Mouse (Mus musculus): ENCODE measurements at regions not wholly inside any gene's neighbourhood (a gene's known extent, or its start where the extent isn't known, plus 50 kb on each side); places are given as distances from the start of the nearest gene placed in this dataset.
"Not testable (repeated sequence)": the region's sequence is repeated elsewhere in the genome, so short reads cannot be mapped to it uniquely, and the experiment has no call there.

DNA sequence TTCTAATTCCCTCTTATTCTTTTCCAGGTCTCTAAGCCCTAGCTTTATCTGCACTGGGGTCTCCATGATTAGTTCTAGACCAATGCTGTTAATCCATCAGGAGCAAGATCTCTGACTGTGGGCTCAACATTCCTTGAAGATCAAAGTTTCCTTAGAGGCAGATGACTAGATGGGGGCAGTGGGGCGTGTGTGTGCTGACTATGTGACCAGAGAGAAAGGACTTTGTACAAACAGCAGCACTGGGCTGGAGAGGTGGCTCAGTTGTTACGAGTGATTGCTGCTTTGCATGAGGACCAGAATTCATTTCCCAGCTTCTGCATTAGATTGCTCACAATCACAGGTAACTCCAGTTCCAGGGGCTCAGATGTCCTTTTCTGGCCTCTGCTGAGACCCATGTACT is 250.1 kb upstream of the Zfp930 start:
- DNase-seq: peak; percentile 28

DNA sequence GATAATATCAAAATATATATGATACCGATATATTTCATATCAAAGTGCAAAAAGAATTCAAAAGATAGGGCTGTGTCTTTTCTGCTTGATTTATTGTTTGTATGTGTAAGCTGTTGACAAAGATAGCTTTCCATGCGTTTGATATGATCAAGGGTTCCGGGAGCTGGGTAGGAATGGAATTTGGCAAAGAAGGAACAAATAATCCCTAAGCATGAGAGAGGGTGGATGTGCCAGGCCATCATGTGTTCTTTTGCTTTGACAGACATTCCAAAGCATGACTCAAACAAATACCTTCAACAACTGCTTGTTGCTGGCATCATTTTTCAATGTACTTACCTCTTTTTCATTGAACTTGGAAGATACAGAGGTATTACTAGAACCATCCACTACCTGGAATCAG is 246.9 kb upstream of the Zfp930 start:
- DNase-seq: no peak

DNA sequence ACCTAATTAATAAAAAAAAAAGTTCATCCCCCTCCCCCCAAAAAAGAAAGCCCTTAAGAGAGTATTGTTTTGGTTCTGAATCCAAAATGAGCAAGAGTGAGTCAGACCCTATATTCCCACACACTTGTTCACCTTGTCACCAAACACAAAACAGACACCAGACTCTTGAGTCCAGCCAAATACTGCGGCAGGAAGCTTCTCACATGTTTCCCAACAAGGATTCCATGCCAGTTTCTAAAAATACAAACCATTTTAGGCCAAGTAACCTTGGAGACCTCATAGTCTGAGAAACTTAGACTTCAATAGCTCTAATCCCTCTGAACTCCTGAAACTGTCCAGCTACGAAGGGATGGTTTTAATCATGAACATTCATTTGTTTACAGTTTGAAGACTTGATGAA is 233.1 kb upstream of the Zfp930 start:
- DNase-seq: no peak

DNA sequence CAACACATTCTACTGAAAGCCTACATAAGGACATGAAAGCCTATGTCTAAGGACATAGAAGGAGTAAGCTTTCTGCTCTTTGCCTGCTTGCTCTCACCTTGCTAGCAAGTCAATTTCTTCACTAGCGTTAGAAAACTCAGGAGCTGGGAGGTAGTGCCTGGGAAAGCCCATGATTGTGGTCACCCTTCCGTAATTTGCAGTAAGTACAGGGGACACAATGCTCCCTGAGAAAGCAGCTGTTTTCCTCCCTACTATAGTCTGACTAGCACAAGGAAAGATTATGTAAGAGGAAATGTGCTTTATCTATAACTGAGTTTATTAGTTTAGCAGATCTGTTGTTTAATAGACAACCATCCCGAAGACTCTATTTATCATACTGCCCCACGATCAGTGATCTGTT is 231.7 kb upstream of the Zfp930 start:
- no peak for DNase-seq

DNA sequence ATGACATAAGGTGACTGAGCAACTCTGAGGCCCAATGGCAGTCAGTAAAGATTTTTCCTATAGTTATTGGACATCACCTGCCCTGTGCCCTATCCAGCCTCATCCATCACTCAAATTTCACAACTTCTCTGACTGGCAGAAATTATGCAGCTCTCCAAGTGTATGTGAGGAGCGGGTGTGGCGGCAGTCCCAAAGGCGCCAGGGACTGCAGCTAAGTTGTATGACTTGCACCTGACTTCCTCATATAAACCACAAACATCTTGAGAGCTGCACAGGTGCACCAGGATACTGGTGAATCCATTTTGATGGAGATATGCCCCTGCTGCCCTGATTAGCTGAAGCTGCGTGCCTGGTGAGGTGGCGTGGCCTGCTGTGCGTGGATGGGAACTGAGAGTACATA is 225.7 kb upstream of the Zfp930 start:
- not testable (repeated sequence) for DNase-seq

DNA sequence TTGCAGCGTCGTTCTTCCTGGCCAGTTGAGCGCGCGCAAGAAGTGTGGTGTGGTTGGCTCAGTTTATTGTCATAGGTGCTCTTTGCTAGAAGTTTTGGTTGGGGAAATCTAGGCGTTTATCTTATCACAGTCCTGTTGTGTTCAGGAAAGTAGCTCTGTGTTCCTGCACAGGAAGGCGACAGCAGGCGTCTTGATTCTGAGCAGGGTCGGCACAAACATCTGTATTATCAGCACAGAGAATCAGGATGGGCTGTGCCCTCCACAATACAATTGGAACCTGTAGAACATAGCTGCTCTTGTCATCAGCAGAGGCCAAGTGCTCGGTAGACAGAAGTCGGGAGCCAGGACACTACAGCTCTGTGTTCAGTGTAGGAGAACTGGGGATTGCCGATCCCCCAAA is 225.1 kb upstream of the Zfp930 start:
- DNase-seq: no peak

DNA sequence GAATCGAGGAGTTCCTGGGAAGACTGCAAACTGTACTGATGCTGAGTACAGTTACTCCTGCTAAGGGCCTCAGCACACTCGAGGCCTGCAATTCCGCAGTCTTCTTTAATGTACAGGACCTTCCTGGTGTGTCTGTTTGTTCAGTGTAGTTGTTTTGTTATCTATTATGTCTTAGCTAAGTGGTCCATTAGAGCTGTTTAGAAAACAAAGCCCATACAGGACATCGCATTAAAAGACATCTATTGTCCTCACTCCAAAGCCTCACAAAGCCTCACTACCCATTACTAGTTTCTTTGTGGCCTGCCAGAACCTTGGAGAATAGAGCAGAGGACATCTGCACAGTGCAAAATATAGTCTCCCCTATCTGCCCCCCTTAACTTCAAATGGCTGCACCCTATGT is 224.4 kb upstream of the Zfp930 start:
- no peak for DNase-seq

DNA sequence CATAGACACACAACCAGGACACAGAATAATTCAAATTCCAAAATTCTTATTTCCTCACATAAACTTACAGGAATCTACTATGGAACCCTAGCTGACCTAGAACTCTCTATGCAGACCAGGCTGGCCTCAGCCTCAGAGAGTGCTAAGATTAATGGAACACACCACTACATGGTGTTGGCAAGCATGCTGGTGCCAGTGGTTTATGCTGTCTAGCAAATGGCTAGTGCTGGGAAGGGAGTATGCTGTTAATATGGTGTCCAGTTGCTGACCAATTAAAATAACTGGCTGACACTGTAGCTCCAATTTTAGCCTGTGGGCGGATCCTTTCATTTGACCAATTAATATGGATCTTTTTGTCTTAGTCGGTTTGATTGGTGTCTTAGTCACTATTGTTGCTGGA is 222.4 kb upstream of the Zfp930 start:
- DNase-seq: no peak
